Mouse (Mus musculus) stomach, embryonic 15.5 days (tissue): Measurements from ENCODE around the gene Tgif1. TPM values are rescaled to one million over a fixed set of nuclear protein-coding genes. Genes with fewer than 3 reads are reported as not detected.
A peak's percentile ranks its signal among the peaks of the same experiment; 100 is the strongest.

Experiments
- ATAC-seq: fragments of 200-750 bp; cut with Nextera tagmentation; 2 replicates; pipeline ENCODE4 v1.8.0; 2017; ENCODE audit warnings: low read depth, moderate number of reproducible peaks, moderate TSS enrichment; ENCODE audit not compliant: insufficient read depth, low FRiP score
- H3K27ac ChIP-seq: fragments of 300-500 bp; sonication (generic); 2 replicates; pipeline ENCODE4 v1.5.1; 2015; ENCODE audit warnings: mild to moderate bottlenecking, inconsistent platforms
- H3K27me3 ChIP-seq: fragments of 300-500 bp; sonication (generic); replicated peaks from 2 replicates; pipeline ENCODE4 v1.6.1; 2015; ENCODE audit warnings: inconsistent platforms
- H3K36me3 ChIP-seq: fragments of 300-500 bp; sonication (generic); 2 replicates; pipeline ENCODE4 v1.6.1; 2015; ENCODE audit warnings: inconsistent platforms
- H3K4me1 ChIP-seq: fragments of 300-500 bp; sonication (generic); 2 replicates; pipeline ENCODE4 v1.6.1; 2015; ENCODE audit warnings: inconsistent platforms
- H3K4me2 ChIP-seq: fragments of 300-500 bp; sonication (generic); 2 replicates; pipeline ENCODE4 v1.6.1; 2015; ENCODE audit warnings: mild to moderate bottlenecking, inconsistent platforms
- H3K4me3 ChIP-seq: fragments of 300-500 bp; sonication (generic); replicated peaks from 2 replicates; pipeline ENCODE4 v1.5.1; 2015; ENCODE audit warnings: inconsistent platforms
- H3K9ac ChIP-seq: fragments of 300-500 bp; sonication (generic); 2 replicates; pipeline ENCODE4 v1.6.1; 2015; ENCODE audit warnings: inconsistent platforms
- H3K9me3 ChIP-seq: fragments of 300-500 bp; sonication (generic); 2 replicates; pipeline ENCODE4 v1.6.1; 2016; ENCODE audit warnings: inconsistent platforms
- WGBS: fragments of 180-500 bp; shearing (Covaris S2); methylation state at CpG from one replicate; pipeline ENCODE4 v1.1.7; 2015; 5-methylcytosine and 5-hydroxymethylcytosine counted together
- polyA plus RNA-seq: library from polyadenylated mRNA; unstranded; fragments of >200 nt; fragmentation: Nextera tagmentation; extraction: Ambion mirVana; gene quantifications from 2 replicates; pipeline ENCODE4 v1.2.1, GENCODE M21; 2015

Gene Tgif1
- polyA plus RNA-seq, 1 experiment from 2014 or later = 60.7 TPM

DNA sequence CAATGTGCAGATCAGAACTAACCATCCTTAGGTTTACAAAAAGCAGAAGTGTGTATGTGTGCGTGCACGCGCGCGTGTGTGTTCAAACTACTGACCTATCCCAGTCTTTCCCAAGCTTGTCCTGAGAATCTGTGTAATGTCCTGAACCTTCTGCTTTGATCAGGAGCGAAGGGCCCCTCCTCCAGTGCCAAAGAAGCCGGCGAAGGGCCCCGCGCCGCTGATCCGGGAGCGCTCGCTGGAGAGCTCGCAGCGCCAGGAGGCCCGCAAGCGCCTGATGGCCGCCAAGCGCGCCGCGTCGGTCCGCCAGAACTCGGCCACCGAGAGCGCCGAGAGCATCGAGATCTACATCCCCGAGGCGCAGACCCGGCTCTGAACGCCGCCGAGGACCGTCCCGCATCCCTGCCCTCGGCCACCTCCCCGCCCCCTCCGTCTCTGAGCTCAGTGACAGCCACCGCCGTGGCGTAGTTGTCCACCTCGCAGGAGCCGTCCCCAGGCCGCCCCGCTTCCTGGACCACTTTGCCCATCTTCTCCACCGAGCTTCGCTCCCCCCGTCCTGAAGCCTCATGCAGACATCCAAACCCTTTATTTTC is 35.4 kb downstream of the Tgif1 start:
- 4% methylated on average over 51 of the region's 51 CpGs for WGBS
- peak overlapping the region; percentile 48 for H3K4me3 ChIP-seq
- ATAC-seq = no peak
- H3K9me3 ChIP-seq = no peaks in the 10 kb centered on the region
- H3K27ac ChIP-seq = no peak overlapping the region
- peak overlapping the region; percentile 95 for H3K4me2 ChIP-seq
- H3K27me3 ChIP-seq = peaks cover 22% of the 10 kb centered on the region
- H3K9ac ChIP-seq = peak overlapping the region; percentile 29
- no peaks in the 10 kb centered on the region for H3K36me3 ChIP-seq
- peaks cover 8% of the 10 kb centered on the region for H3K4me1 ChIP-seq

DNA sequence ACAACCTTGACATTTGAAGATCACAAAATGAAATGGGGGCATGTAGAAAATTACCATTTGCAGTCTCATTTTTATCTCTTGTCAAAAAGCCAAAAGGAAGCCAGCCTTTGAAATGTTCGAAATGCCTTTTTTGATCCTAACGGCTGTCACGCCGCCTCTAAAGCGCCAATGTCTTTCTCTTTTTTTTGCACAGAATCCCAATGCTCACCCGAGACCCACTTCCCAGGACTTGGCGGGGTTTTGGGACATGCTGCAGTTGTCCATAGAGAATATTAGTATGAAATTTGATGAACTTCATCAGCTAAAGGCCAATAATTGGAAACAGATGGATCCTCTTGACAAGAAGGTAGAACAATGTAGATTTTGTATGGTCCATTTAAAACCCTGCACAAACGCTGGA is 38.3 kb downstream of the Tgif1 start:
- H3K4me1 ChIP-seq = peaks cover 8% of the 10 kb centered on the region
- no peak overlapping the region for H3K27ac ChIP-seq
- H3K4me2 ChIP-seq = no peak overlapping the region
- H3K9me3 ChIP-seq = no peaks in the 10 kb centered on the region
- ATAC-seq = no peak
- H3K4me3 ChIP-seq = no peak overlapping the region
- H3K36me3 ChIP-seq = no peaks in the 10 kb centered on the region
- no peak overlapping the region for H3K9ac ChIP-seq
- WGBS = 76% methylated on average over 8 of the region's 8 CpGs
- H3K27me3 ChIP-seq = peaks cover 19% of the 10 kb centered on the region

DNA sequence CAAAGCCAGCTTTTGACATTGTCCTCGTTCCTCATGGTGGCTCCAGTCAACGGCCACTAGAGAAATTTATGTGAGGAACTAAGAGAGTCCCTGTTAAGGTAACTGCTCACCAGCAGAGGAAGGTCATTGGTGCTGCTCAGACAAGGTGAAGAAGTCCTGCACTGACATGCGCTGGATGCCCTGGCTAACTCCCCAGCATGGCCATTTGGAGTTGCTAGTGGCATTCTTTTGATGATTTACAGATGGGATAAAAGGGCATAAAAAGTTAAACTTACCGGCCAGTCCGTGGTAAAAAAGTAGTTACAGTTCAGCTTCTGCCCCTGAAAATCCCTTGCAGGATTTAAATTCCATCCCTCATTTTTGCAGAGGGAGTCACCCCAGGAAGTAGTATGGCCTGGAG is 42.6 kb downstream of the Tgif1 start:
- H3K4me3 ChIP-seq = no peak overlapping the region
- no peak overlapping the region for H3K9ac ChIP-seq
- 81% methylated on average over 5 of the region's 5 CpGs for WGBS
- no peak overlapping the region for H3K27ac ChIP-seq
- H3K9me3 ChIP-seq = no peaks in the 10 kb centered on the region
- ATAC-seq = no peak
- 0 out of 2 replicates have a peak, but pooled peaks cover 4% of the 10 kb centered on the region for H3K4me1 ChIP-seq
- H3K36me3 ChIP-seq = no peaks in the 10 kb centered on the region
- H3K4me2 ChIP-seq = no peak overlapping the region
- H3K27me3 ChIP-seq = no peaks in the 10 kb centered on the region

DNA sequence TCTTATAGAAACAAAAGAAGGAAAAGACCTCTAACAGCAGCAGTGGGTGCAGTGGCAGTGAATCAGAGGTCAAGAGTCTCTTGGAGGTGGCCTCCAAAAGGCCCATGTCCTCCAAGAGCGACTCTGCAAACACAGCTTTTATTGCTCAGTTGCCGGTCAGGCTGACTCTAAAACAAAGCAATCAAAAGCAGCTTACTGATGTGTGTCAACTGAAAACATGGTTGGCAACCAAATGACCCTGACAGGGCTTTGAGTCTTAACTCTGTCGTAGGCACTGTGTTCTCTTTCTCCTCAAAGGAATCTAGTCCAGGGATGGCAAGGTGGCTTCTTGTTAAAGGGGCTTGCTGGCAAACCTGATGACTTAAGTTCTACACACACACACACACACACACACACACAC is 43.6 kb downstream of the Tgif1 start:
- 51% methylated on average over 3 of the region's 3 CpGs for WGBS
- ATAC-seq = no peak
- no peak overlapping the region for H3K27ac ChIP-seq
- H3K4me3 ChIP-seq = no peak overlapping the region
- no peaks in the 10 kb centered on the region for H3K9me3 ChIP-seq
- H3K36me3 ChIP-seq = no peaks in the 10 kb centered on the region
- H3K4me1 ChIP-seq = 0 out of 2 replicates have a peak, but pooled peaks cover 4% of the 10 kb centered on the region
- H3K4me2 ChIP-seq = no peak overlapping the region
- H3K27me3 ChIP-seq = no peaks in the 10 kb centered on the region
- H3K9ac ChIP-seq = no peak overlapping the region

- Histone ChIP-seq H3K4me3 (no peak overlapping the region), H3K27me3 (no peaks in the 10 kb centered on the region), H3K9me3 (no peaks in the 10 kb centered on the region), H3K4me2 (0 out of 2 replicates have a peak overlapping the region, but pooled peaks have one; percentile 0), H3K9ac (no peak overlapping the region), H3K36me3 (no peaks in the 10 kb centered on the region), H3K27ac (no peak overlapping the region), H3K4me1 (0 out of 2 replicates have a peak, but pooled peaks cover 4% of the 10 kb centered on the region)
- WGBS = 47% methylated on average over 14 of the region's 14 CpGs
- ATAC-seq = no peak
Measured at GRCm38 (mm10) chr17:70808837-70809236, 44.5 kb downstream of the Tgif1 start.

- no peak overlapping the region for H3K9ac ChIP-seq
- no peak for ATAC-seq
- no peaks in the 10 kb centered on the region for H3K27me3 ChIP-seq
- WGBS = 86% methylated on average over 1 of the region's 1 CpGs
- H3K36me3 ChIP-seq = no peaks in the 10 kb centered on the region
- H3K4me1 ChIP-seq = 0 out of 2 replicates have a peak, but pooled peaks cover 4% of the 10 kb centered on the region
- H3K4me2 ChIP-seq = no peak overlapping the region
- H3K4me3 ChIP-seq = no peak overlapping the region
- no peak overlapping the region for H3K27ac ChIP-seq
- H3K9me3 ChIP-seq = no peaks in the 10 kb centered on the region
Measured at GRCm38 (mm10) chr17:70807885-70808284, 45.5 kb downstream of the Tgif1 start.

DNA sequence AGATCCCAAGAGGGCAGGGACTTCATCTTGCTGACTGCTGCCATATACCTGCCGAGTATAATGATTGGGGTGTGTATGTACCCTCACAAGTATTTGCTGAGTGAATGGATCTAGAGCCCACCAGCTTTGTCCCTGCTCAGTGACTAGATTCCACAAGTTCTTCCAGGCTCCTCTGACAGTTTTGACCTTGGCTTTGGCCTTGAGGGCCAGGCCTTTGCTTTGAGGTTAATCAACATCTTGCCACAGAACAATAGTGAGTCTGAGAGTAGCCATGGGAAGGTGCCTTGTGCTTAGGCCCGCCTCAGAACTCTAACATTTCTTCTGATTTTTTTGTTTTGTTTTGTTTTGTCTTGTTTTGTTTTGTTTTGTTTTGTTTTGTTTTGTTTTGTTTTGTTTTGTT is 46.7 kb downstream of the Tgif1 start:
- 91% methylated on average over 2 of the region's 2 CpGs for WGBS
- no peaks in the 10 kb centered on the region for H3K27me3 ChIP-seq
- no peak overlapping the region for H3K4me2 ChIP-seq
- H3K9me3 ChIP-seq = no peaks in the 10 kb centered on the region
- H3K36me3 ChIP-seq = no peaks in the 10 kb centered on the region
- H3K27ac ChIP-seq = no peak overlapping the region
- ATAC-seq = no peak
- no peak overlapping the region for H3K9ac ChIP-seq
- no peak overlapping the region for H3K4me3 ChIP-seq
- 0 out of 2 replicates have a peak, but pooled peaks cover 4% of the 10 kb centered on the region for H3K4me1 ChIP-seq

GRCm38 (mm10) chr17:70805866-70806265 is 47.5 kb downstream of the Tgif1 start:
- no peak for ATAC-seq
- H3K36me3 ChIP-seq = no peaks in the 10 kb centered on the region
- 0 out of 2 replicates have a peak, but pooled peaks cover 4% of the 10 kb centered on the region for H3K4me1 ChIP-seq
- H3K27me3 ChIP-seq = no peaks in the 10 kb centered on the region
- no peak overlapping the region for H3K27ac ChIP-seq
- no peak overlapping the region for H3K4me3 ChIP-seq
- 93% methylated on average over 9 of the region's 9 CpGs for WGBS
- H3K9ac ChIP-seq = no peak overlapping the region
- H3K4me2 ChIP-seq = no peak overlapping the region
- no peaks in the 10 kb centered on the region for H3K9me3 ChIP-seq

DNA sequence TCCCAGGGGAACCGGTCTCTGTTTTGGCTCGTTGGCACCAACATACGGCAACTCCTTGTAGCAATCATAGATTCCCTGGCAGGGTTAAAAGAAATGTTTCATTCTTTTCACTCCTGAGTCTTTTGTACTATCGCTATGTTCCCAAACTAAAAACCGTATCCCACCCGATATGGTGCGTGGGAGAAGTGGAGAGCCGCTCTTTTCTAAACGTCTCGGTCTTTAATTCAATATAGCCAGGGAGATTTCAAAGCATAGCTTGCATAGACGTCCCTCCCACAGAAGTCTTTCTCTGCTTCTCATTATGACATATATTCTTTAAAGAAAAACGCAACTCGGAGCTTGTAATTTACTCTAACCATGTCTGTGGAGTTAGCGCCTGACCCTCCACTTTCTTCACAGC is 51.3 kb downstream of the Tgif1 start:
- H3K27ac ChIP-seq = no peak overlapping the region
- 77% methylated on average over 14 of the region's 14 CpGs for WGBS
- ATAC-seq = no peak
- no peak overlapping the region for H3K9ac ChIP-seq
- no peaks in the 10 kb centered on the region for H3K36me3 ChIP-seq
- no peaks in the 10 kb centered on the region for H3K4me1 ChIP-seq
- H3K9me3 ChIP-seq = no peaks in the 10 kb centered on the region
- H3K4me3 ChIP-seq = no peak overlapping the region
- H3K27me3 ChIP-seq = no peaks in the 10 kb centered on the region
- H3K4me2 ChIP-seq = no peak overlapping the region

- Histone ChIP-seq H3K27me3 (no peaks in the 10 kb centered on the region), H3K4me1 (no peaks in the 10 kb centered on the region; the same call in 1 of the 2 replicates), H3K9ac (no peak overlapping the region), H3K36me3 (no peaks in the 10 kb centered on the region), H3K27ac (no peak overlapping the region), H3K4me2 (no peak overlapping the region), H3K4me3 (no peak overlapping the region), H3K9me3 (no peaks in the 10 kb centered on the region)
- 70% methylated on average over 4 of the region's 4 CpGs for WGBS
- no peak for ATAC-seq
Measured at GRCm38 (mm10) chr17:70799266-70799665, 54.1 kb downstream of the Tgif1 start.

GRCm38 (mm10) chr17:70797773-70798045 is 55.6 kb downstream of the Tgif1 start:
- Histone ChIP-seq H3K27ac (no peak overlapping the region), H3K9ac (no peak overlapping the region), H3K9me3 (no peaks in the 10 kb centered on the region), H3K36me3 (no peaks in the 10 kb centered on the region), H3K4me1 (no peaks in the 10 kb centered on the region; the same call in 1 of the 2 replicates), H3K4me2 (no peak overlapping the region), H3K27me3 (no peaks in the 10 kb centered on the region), H3K4me3 (no peak overlapping the region)
- 68% methylated on average over 1 of the region's 1 CpGs for WGBS
- ATAC-seq = no peak

GRCm38 (mm10) chr17:70796940-70797772 is 56.2 kb downstream of the Tgif1 start:
- ATAC-seq = no peak
- Histone ChIP-seq H3K4me3 (no peak overlapping the region), H3K9me3 (no peaks in the 10 kb centered on the region), H3K4me1 (no peaks in the 10 kb centered on the region; the same call in 1 of the 2 replicates), H3K4me2 (no peak overlapping the region), H3K27ac (no peak overlapping the region), H3K27me3 (no peaks in the 10 kb centered on the region), H3K36me3 (no peaks in the 10 kb centered on the region), H3K9ac (no peak overlapping the region)
- 57% methylated on average over 8 of the region's 8 CpGs for WGBS
